Mouse (Mus musculus): ENCODE data around the gene Mrtfa.

Gene Mrtfa

DNA sequence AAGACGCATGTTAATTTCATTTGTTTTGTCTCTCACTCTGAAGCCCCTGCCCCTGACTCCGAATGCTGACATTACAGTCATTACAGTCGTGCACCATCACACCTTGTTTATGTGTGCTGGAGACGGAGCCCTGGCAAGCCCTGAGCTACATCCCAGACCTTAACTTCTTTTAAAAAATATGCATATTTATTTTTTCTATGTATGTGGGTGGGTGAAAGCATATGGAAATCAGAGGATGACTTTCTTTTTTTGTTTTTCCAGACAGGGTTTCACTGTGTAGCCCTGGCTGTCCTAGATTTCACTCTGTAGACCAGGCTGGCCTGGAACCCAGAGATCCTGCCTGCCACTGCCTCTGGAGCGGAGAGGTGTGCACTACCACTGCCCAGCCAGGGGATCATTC is 195.6 kb downstream of the Mrtfa start:
- no peak for DNase-seq (ENCODE audit: low read depth, low spot score)

- DNase-seq (ENCODE audit: low read depth, low spot score), result no peak
Measured at GRCm38 (mm10) chr15:80989712-80990111, 200.8 kb downstream of the Mrtfa start.

DNA sequence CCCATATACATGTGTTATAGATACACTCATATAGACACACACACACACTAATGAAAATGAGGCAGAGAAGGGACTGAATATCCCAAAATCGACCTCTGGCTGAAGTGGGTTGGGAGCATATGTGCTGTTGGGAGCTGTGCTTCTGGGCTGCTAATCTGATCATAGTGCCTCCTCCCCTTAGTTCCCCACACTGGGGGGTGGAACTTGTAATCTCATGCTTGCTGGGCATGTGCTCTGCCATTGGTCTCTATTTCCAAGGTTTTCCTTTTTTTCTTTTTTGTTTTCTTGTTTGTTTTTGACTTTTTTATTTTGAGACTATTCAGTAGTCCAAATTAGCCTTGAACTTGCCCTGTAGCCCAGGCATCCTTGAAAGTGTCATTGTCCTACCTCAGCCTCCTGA is 202.2 kb downstream of the Mrtfa start:
- peak; percentile 32 for DNase-seq (ENCODE audit: low read depth, low spot score)

DNA sequence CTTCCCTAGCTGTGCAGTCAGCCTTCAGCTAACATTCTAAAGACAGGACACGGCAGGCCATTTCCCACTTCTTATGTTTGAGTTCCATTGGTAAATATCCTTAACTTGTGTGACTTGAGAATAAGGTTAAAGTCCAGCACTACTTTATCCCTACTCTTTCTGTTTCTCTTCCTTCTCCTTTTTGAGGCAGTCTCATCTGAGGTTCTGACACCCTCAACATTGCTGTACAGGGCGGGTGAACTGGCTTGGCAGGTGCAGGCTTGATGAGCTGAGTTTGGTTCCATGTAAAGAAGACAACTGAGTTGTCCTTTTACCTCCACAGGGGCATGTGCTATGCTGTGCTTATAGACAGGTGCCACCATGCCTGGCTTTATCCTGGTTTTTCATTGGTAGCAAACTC is 207.3 kb downstream of the Mrtfa start:
- no peak for DNase-seq (ENCODE audit: low read depth, low spot score)

- no peak for DNase-seq (ENCODE audit: low read depth, low spot score)
Measured at GRCm38 (mm10) chr15:80981176-80981575, 209.4 kb downstream of the Mrtfa start.

DNA sequence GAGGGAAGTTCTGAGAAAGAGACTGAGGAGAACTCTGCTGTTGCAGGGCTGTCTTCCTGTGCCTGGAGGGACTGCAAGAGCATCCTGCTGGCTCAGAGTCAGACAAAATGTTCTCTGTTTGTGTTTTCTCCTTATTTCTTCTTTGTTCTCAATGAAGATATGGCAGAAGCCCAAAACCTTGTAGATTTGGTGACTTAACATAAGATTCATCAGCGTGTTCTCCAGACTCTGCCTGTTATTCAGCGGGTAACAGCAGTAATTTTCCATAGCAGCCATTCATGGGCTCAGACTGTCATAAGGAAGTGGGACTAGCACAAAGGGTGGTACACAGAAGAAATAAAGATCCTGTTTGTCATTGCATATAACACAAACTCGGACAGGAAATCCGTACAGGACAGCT is 210.9 kb downstream of the Mrtfa start:
- DNase-seq (ENCODE audit: low read depth, low spot score), result no peak

DNA sequence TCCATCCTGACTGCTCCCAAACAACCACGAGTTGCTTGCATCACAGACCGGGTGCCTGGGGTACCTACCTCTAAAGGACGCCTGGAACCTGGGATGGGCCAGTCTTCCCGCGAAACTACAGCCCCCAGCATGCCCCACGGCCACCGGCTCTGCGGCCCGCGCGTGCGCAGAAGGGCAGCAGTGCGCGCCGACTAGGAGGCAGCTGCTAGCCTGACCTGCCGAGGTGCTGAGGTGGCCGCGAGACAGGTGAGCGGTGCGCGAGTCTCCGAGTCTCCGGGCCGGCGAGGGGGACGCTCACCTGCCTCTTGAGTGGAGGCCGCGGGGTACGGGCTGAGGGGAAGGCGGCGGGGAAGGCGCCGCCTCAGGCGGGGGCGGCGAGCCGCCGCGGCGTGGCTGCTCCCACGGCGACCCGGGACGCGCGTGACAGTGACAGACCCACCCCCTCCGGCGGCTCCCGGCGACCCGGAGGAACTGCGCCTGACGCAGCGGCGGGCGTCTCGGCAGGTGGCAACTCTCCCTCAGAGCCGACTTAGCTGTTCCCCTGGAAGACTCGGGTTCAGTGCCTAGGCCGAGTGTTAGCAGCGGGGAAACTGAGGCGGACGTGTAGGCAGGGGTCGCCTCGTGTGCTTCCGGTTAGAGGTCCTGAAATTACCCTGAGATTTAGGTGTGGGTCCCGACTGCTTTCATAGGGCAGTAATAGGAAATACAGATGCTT is 212.8 kb downstream of the Mrtfa start, which contains the start of gene Sgsm3:
Gene Sgsm3 (plus strand): TSS at position 146 of the 715 bp plus-strand sequence.
- DNase-seq (ENCODE audit: low read depth, low spot score), result peak; percentile 75

GRCm38 (mm10) chr15:80975666-80976065 is 214.9 kb downstream of the Mrtfa start:
- DNase-seq (ENCODE audit: low read depth, low spot score), result no peak

DNA sequence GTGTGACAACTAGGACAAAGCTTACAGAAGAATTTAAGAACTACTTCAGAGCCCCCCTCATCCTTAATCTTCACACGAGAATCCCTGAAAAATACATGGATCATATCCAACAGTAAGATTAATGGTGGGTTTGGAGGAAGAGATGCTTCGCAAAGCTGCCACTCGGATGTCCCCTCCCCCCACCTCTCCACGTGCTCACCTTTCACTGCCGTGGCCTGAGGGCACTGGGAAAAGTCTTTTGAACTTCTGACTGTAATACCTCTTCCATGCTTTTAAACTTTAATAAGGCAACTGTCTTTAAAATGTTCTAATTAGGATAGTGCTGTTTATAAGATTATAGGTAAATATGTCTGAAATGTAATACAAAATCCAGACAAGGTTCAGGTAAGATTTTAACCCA is 216.2 kb downstream of the Mrtfa start:
- DNase-seq (ENCODE audit: low read depth, low spot score), result no peak

GRCm38 (mm10) chr15:80969371-80969770 is 221.2 kb downstream of the Mrtfa start:
- no peak for DNase-seq (ENCODE audit: low read depth, low spot score)

Measured in retina, adult 2 months (tissue).